Mouse (Mus musculus) urinary bladder, adult 2 months (tissue): ENCODE measurements around the gene Vsig8. TPM values are rescaled to one million over a fixed set of nuclear protein-coding genes. Genes with fewer than 3 reads are reported as not detected.

Experiments
- DNase-seq: peaks from one replicate; pipeline ENCODE4 v3.0.0; 2022; ENCODE audit warnings: low spot score
- polyA plus RNA-seq: library from polyadenylated mRNA; depleted of rRNA; stranded (reverse); fragments of >200 nt; gene quantifications from 2 replicates; pipeline ENCODE4 v1.2.3, GENCODE M21; 2012; rRNA removed

Gene Vsig8
- polyA plus RNA-seq, 1 experiment, result 0.40 TPM

DNA sequence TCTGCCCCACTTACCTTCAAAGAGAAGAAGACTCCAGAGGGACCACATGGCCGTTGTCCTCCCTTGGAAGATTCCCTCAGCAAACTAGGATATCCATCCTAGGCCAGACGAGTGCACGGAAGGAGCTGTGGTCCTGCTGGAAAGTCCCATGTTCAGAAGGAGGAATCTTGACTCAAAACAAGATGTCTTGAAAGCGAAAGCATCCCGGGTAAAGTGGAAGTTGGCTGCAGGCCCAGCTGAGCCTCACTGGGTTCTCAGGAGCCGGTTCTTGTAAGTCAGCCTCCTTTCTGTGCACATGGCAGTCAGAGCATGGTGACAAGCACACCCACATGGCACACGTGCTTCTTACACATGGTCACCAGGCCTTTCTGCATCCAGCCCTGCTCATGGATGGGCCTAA is 34.6 kb downstream of the Vsig8 start, which contains the start of gene Slamf8:
Slamf8 (minus strand) TSS at position 184 of the 400 bp plus-strand sequence.
- no peak for DNase-seq

- no peak for DNase-seq
Measured at GRCm38 (mm10) chr1:172593321-172593720, 37.6 kb downstream of the Vsig8 start.

DNA sequence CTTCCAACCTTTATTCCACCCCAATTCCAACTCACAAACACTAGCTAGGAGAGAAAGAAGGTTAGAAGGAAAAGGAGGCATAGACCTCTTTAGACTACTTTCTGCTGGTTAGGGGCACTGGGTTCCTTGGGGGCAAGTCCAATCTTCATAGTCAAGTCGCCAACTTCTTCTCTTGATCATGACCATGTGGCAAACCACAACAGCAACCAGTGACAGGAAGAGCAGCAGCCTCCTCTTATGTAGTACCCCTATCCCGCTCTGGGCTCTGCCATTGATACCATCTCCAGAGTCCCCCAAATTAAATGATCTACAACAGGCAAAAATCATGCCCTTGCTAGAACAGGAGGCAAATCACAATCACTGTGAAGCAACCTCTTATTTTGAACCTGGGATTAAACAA is 38.2 kb downstream of the Vsig8 start:
- DNase-seq, result no peak

GRCm38 (mm10) chr1:172594495-172594894 is 38.8 kb downstream of the Vsig8 start:
- no peak for DNase-seq

GRCm38 (mm10) chr1:172602326-172602725 is 46.6 kb downstream of the Vsig8 start, which contains the start of gene Fcrl6:
TSS of gene Fcrl6 (minus strand) at chr1:172602551.
- DNase-seq, result no peak

- no peak for DNase-seq
Measured at GRCm38 (mm10) chr1:172611304-172611703, 55.6 kb downstream of the Vsig8 start.

DNA sequence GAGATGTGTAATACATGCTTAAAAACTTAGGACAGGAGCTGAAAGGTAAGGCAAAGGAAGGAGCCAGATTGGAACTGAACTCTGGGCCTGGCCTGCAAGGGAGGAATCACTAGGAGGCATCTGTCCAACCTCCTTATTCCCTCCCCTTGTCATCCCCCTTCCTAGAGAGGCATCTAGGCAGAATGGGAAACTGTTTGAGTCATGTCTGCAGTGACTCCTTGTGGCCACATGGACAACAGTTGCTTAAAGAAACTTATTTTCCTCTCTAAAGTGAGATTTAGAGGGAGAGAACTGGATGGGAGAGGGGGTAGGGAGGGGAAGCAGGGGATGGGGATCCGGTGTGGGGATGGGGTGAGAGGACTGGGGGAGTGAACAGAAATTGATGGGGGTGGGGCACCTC is 57.0 kb downstream of the Vsig8 start:
- DNase-seq, result no peak

Other genes starting within 250 kb of the Vsig8 start
- gene Kcnj9, start 226.6 kb upstream of the Vsig8 start, polyA plus RNA-seq, result 0.04 and 0.23 TPM in 2 replicates
- 0.39 and 0.52 TPM in 2 replicates for gene Kcnj10, start 214.7 kb upstream of the Vsig8 start, polyA plus RNA-seq
- 10.3 and 11.5 TPM in 2 replicates for gene Pigm, start 179.4 kb upstream of the Vsig8 start, polyA plus RNA-seq
- gene Slamf9, start 80.6 kb upstream of the Vsig8 start, polyA plus RNA-seq, result 5.1 and 6.9 TPM in 2 replicates
- gene Igsf9, start 74.2 kb upstream of the Vsig8 start, polyA plus RNA-seq, result 12.5 and 14.1 TPM in 2 replicates
- 139 and 175 TPM in 2 replicates for gene Tagln2, start 55.9 kb upstream of the Vsig8 start, polyA plus RNA-seq
- 0.66 and 1.2 TPM in 2 replicates for gene Cfap45, start 35.1 kb upstream of the Vsig8 start, polyA plus RNA-seq
- gene Slamf8, start 34.6 kb downstream of the Vsig8 start, polyA plus RNA-seq, result 3.7 and 6.3 TPM in 2 replicates
- not detected in 2 replicates for gene Fcrl6, start 46.6 kb downstream of the Vsig8 start, polyA plus RNA-seq
- 18.2 and 20.3 TPM in 2 replicates for gene Dusp23, start 77.0 kb downstream of the Vsig8 start, polyA plus RNA-seq
- gene Crp, start 142.1 kb downstream of the Vsig8 start, polyA plus RNA-seq, result not detected in 2 replicates